Mouse (Mus musculus) midbrain, postnatal 0 days (tissue): ENCODE results near the gene Uvssa. TPM values are rescaled to one million over a fixed set of nuclear protein-coding genes. Genes with fewer than 3 reads are reported as not detected.
A peak's percentile ranks its signal among the peaks of the same experiment; 100 is the strongest.

Experiments
- ATAC-seq: fragments of 200-750 bp; cut with Nextera tagmentation; 2 replicates; pipeline ENCODE4 v1.8.0; 2017; ENCODE audit warnings: moderate number of reproducible peaks, mild to moderate bottlenecking, moderate TSS enrichment, moderate library complexity; ENCODE audit not compliant: low FRiP score
- DNase-seq: peaks from one replicate; pipeline ENCODE4 v3.0.0-alpha.2; 2015; ENCODE audit warnings: low spot score
- H3K27ac ChIP-seq: fragments of 300-500 bp; sonication (generic); 2 replicates; pipeline ENCODE4 v1.5.1; 2014; ENCODE audit warnings: low read depth, mild to moderate bottlenecking, low read length, mixed read lengths
- H3K27me3 ChIP-seq: fragments of 300-500 bp; sonication (generic); 2 replicates; pipeline ENCODE4 v1.6.1; 2014; ENCODE audit warnings: low read length, control low read depth, mixed read lengths; ENCODE audit not compliant: insufficient read depth
- H3K36me3 ChIP-seq: fragments of 300-500 bp; sonication (generic); 2 replicates; pipeline ENCODE4 v1.6.1; 2014; ENCODE audit warnings: low read length, control low read depth, mixed read lengths; ENCODE audit not compliant: insufficient read depth
- H3K4me1 ChIP-seq: fragments of 300-500 bp; sonication (generic); 2 replicates; pipeline ENCODE4 v1.6.1; 2014; ENCODE audit warnings: mild to moderate bottlenecking, control low read depth, antibody characterized with exemption, low read length, mixed read lengths; ENCODE audit not compliant: insufficient read depth
- H3K4me2 ChIP-seq: fragments of 300-500 bp; sonication (generic); 2 replicates; pipeline ENCODE4 v1.6.1; 2014; ENCODE audit warnings: low read depth, mild to moderate bottlenecking, low read length, mixed read lengths; ENCODE audit not compliant: poor library complexity, severe bottlenecking
- H3K4me3 ChIP-seq: fragments of 300-500 bp; sonication (generic); 2 replicates; pipeline ENCODE4 v1.5.1; 2014; ENCODE audit warnings: low read depth, mild to moderate bottlenecking, low read length, moderate library complexity
- H3K9ac ChIP-seq: fragments of 300-500 bp; sonication (generic); replicated peaks from 2 replicates; pipeline ENCODE4 v1.6.1; 2014; ENCODE audit warnings: mild to moderate bottlenecking, low read length, moderate library complexity, mixed read lengths; ENCODE audit not compliant: poor library complexity, severe bottlenecking
- H3K9me3 ChIP-seq: fragments of 300-500 bp; sonication (generic); 2 replicates; pipeline ENCODE4 v1.6.1; 2016; ENCODE audit warnings: low read length, control low read depth
- CTCF ChIP-seq: IDR thresholded peaks from 2 replicates; pipeline ENCODE4 v1.5.1; 2016; ENCODE audit warnings: antibody characterized with exemption, mild to moderate bottlenecking
- WGBS: fragments of 180-500 bp; shearing (Covaris S2); extraction: QIAGEN DNeasy Blood & Tissue Kit; methylation state at CpG from one replicate; pipeline ENCODE4 v1.1.7; 2014; 5-methylcytosine and 5-hydroxymethylcytosine counted together
- polyA plus RNA-seq: library from polyadenylated mRNA; unstranded; fragments of >200 nt; fragmentation: Nextera tagmentation; extraction: Ambion mirVana; gene quantifications from 2 replicates; pipeline ENCODE4 v1.2.1, GENCODE M21; 2015
- total RNA-seq: library from RNA; depleted of rRNA; stranded (reverse); fragments of >200 nt; gene quantifications from 2 replicates; pipeline ENCODE4 v1.2.3, GENCODE M21; 2014

Gene Uvssa
- total and polyA plus RNA-seq, 2 experiments from 2014 or later = 9.5 TPM

GRCm38 (mm10) chr5:33438214-33438613 lies 59.9 kb downstream of the Uvssa start:
- Histone ChIP-seq H3K27me3 (peaks cover 88% of the 10 kb centered on the region), H3K36me3 (no peaks in the 10 kb centered on the region), H3K4me2 (no peak overlapping the region), H3K9ac (no peak overlapping the region), H3K27ac (no peak overlapping the region), H3K9me3 (no peaks in the 10 kb centered on the region), H3K4me3 (no peak overlapping the region), H3K4me1 (peaks cover 2% of the 10 kb centered on the region; the same call in 1 of the 2 replicates)
- TF ChIP-seq CTCF = no peak
- DNase-seq = peak; percentile 67
- 4% methylated on average over 22 of the region's 23 CpGs for WGBS
- ATAC-seq = no peak

- peak; percentile 84 for TF ChIP-seq CTCF
- Histone ChIP-seq H3K9me3 (no peaks in the 10 kb centered on the region), H3K36me3 (no peaks in the 10 kb centered on the region), H3K27me3 (peaks cover 50% of the 10 kb centered on the region), H3K4me3 (peak overlapping the region; percentile 49), H3K4me2 (peak overlapping the region; percentile 88), H3K9ac (peak overlapping the region; percentile 55), H3K4me1 (peaks cover 4% of the 10 kb centered on the region; the same call in 1 of the 2 replicates), H3K27ac (no peak overlapping the region)
- DNase-seq (peak; percentile 26), ATAC-seq (peak; percentile 52; the same call in 1 of the 2 replicates)
- WGBS = 3% methylated on average over 53 of the region's 56 CpGs
Measured at GRCm38 (mm10) chr5:33442927-33443710, 64.8 kb downstream of the Uvssa start.

- peak overlapping the region; percentile 88; the same call in 1 of the 2 replicates for H3K4me2 ChIP-seq
- H3K36me3 ChIP-seq = no peaks in the 10 kb centered on the region
- ATAC-seq = no peak
- H3K27me3 ChIP-seq = peaks cover 43% of the 10 kb centered on the region
- no peak overlapping the region for H3K4me3 ChIP-seq
- H3K9ac ChIP-seq = no peak overlapping the region
- H3K4me1 ChIP-seq = peaks cover 4% of the 10 kb centered on the region; the same call in 1 of the 2 replicates
- no peak overlapping the region for H3K27ac ChIP-seq
- TF ChIP-seq CTCF = no peak
- no peak for DNase-seq
- WGBS = 51% methylated on average over 9 of the region's 9 CpGs
- no peaks in the 10 kb centered on the region for H3K9me3 ChIP-seq
Measured at GRCm38 (mm10) chr5:33443794-33444193, 65.4 kb downstream of the Uvssa start.

GRCm38 (mm10) chr5:33455737-33456136 lies 77.4 kb downstream of the Uvssa start:
- Histone ChIP-seq H3K4me1 (no peaks in the 10 kb centered on the region), H3K27ac (no peak overlapping the region), H3K27me3 (no peaks in the 10 kb centered on the region), H3K4me2 (no peak overlapping the region), H3K4me3 (no peak overlapping the region), H3K36me3 (no peaks in the 10 kb centered on the region), H3K9ac (no peak overlapping the region), H3K9me3 (no peaks in the 10 kb centered on the region)
- 72% methylated on average over 8 of the region's 8 CpGs for WGBS
- ATAC-seq (no peak), DNase-seq (no peak)
- no peak for TF ChIP-seq CTCF

- no peak for ATAC-seq
- H3K9ac ChIP-seq = no peak overlapping the region
- WGBS = 57% methylated on average over 3 of the region's 3 CpGs
Measured at GRCm38 (mm10) chr5:33458132-33458622, 79.8 kb downstream of the Uvssa start.

GRCm38 (mm10) chr5:33459111-33459510 lies 80.8 kb downstream of the Uvssa start:
- Histone ChIP-seq H3K36me3 (no peaks in the 10 kb centered on the region), H3K4me2 (no peak overlapping the region), H3K9me3 (no peaks in the 10 kb centered on the region), H3K27me3 (no peaks in the 10 kb centered on the region), H3K4me3 (no peak overlapping the region), H3K27ac (no peak overlapping the region), H3K9ac (no peak overlapping the region), H3K4me1 (no peaks in the 10 kb centered on the region)
- DNase-seq (no peak), ATAC-seq (no peak)
- WGBS = 73% methylated on average over 2 of the region's 2 CpGs
- TF ChIP-seq CTCF = no peak

More at GRCm38 (mm10) chr5:33458132-33458622, 79.8 kb downstream of the Uvssa start:
- Histone ChIP-seq H3K4me3 (no peak overlapping the region), H3K27me3 (no peaks in the 10 kb centered on the region), H3K4me2 (no peak overlapping the region), H3K27ac (no peak overlapping the region), H3K9me3 (no peaks in the 10 kb centered on the region), H3K36me3 (no peaks in the 10 kb centered on the region), H3K4me1 (no peaks in the 10 kb centered on the region)
- TF ChIP-seq CTCF = no peak
- DNase-seq = no peak
